Mouse (Mus musculus): ENCODE data around the gene Armcx5.
"Not testable (repeated sequence)": the region's sequence is repeated elsewhere in the genome, so short reads cannot be mapped to it uniquely, and the experiment has no call there.

Armcx5 gene

DNA sequence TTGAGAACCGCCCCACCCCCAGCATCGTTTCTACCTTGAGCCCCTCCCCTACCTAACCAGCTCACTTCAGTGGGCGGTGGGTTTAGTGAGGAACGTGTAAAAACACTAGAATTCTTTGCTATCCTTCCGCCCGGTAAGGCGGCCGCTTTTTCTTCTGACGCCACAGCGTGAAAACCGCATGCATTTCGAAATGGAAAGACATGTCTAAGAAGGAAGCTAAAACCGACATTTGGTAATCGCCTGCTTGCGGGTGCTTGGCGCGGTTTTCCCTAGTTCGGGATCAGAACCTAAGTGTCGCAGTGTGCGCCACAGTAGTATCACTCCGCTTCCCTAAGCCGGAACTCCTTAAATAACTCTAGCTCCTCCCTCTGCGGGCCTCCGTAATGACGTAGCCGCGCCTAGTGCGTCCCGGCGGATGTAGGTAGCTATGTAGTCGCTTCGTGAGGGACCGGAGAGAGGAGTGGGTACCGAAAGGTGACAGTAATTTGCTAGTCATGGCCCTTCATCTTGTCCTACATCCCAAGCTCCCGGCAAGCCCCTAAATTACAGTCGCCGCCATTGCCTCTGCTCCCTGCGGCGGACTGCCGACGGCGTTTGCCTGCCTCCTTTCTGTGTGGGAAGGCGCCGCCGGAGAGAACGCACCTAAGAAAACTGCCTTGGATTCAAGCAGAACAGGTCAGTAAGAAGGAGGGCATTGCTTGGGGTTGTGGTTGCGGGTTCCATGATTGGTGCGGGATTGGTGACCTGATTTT is at the start of gene Armcx5, which contains the start of gene Gprasp1:
Gene Armcx5 (plus strand): TSS at position 430 of the 752 bp plus-strand sequence.
Gene Gprasp1 (plus strand): TSS at position 430 of the 752 bp plus-strand sequence.
- DNase-seq (ENCODE audit: low read depth, low spot score) = peak; percentile 93

- no peak for DNase-seq (ENCODE audit: low read depth, low spot score)
Measured at GRCm38 (mm10) chrX:135693633-135694032, 48.9 kb upstream of the Armcx5 start, which contains the start of gene Tcp11x2. Gene Tcp11x2 (minus strand): TSS chrX:135693790.

DNA sequence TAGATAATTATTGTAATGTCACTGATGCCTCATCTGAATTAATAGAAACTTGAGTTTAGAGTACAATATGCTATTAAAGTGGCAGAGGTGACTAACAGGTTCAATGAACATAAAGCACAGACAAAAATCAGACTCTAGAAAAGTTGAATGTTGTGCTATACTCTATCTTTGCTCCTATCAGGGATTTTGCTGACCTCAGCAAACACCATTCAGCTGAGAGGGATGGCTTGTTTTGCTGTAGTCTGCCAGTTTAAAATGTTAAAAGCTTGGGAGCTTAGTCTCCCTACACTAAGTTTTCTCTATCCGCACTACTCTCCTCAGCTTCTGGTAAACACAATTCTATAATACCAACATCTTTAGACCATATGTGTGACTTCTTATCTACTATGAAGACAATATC is 39.4 kb upstream of the Armcx5 start:
- no peak for DNase-seq (ENCODE audit: low read depth, low spot score)

- no peak for DNase-seq (ENCODE audit: low read depth, low spot score)
Measured at GRCm38 (mm10) chrX:135704349-135704748, 38.2 kb upstream of the Armcx5 start.

- DNase-seq (ENCODE audit: low read depth, low spot score) = no peak
Measured at GRCm38 (mm10) chrX:135712845-135713244, 29.7 kb upstream of the Armcx5 start.

GRCm38 (mm10) chrX:135725161-135725560 is 17.4 kb upstream of the Armcx5 start, which contains the start of gene Tmsb15a:
Gene Tmsb15a (minus strand): TSS chrX:135725261.
- DNase-seq (ENCODE audit: low read depth, low spot score) = no peak

DNA sequence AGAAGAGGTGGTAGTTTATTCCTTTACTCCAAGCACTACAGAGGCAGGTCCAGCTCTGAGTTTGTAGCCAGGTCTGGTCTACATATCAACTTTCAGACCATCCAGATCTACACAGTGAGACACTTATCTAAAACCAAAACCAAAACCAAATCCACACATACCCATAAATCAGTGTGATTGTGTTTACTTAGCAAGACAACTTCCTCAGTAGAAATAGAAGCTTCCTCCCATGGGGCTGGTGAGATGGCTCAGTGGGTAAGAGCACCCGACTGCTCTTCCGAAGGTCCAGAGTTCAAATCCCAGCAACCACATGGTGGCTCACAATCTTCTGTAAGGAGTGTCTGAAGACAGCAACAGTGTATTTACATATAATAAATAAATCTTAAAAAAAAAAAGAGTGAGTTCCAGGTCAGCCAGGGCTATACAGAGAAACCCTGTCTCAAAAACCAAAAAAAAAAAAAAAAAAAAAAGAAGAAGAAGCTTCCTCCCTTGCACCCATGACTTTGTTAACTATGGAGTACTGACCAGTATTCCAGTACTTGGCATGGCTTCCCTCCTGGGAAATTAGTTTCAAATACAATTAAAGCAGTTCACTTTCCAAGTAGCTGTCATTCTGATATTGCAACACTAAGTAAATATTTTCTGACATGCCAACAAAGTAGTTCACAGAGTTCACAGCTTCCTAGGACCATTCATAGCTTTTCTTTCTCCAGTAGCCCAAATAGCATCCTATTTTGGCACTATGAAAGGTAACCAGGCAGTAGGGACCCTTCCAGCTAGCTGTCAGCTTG is 3.6 kb upstream of the Armcx5 start:
- DNase-seq (ENCODE audit: low read depth, low spot score) = peak; percentile 5

DNA sequence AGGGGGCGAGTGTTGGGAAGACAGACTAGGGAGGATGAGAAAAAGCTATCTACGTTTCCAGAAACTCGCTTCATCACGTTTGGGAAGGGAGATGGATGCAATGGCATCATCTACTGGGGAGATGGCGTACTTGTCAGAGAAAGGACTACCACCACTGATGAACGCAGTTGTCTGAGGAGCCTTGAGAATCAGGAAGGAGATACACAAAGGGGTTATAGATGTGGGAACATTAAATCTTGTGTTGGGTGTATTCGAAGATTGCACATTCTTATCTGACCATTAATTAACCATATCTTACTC is 473 bp downstream of the Armcx5 start:
- DNase-seq (ENCODE audit: low read depth, low spot score) = no peak

DNA sequence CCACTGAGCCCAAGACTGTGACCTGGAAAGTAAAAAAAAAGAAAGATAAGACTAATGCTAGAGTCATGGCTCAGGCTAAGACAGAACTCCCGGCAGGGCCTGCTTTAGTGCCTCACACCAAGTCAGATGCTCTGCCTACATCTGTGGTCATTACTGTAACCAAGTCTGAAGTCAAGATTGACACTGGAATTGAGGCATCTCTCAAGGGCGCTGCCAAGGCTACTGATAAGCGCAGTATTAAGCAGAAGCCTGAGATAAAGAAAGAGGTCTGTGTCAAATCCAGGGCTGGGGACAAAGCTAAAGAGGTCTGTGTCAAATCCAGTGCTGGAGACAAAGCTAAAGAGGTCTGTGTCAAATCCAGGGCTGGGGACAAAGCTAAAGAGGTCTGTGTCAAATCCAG is 2.8 kb downstream of the Armcx5 start:
- DNase-seq (ENCODE audit: low read depth, low spot score) = not testable (repeated sequence)

GRCm38 (mm10) chrX:135752832-135753231 is 10.3 kb downstream of the Armcx5 start:
- peak; percentile 58 for DNase-seq (ENCODE audit: low read depth, low spot score)

DNA sequence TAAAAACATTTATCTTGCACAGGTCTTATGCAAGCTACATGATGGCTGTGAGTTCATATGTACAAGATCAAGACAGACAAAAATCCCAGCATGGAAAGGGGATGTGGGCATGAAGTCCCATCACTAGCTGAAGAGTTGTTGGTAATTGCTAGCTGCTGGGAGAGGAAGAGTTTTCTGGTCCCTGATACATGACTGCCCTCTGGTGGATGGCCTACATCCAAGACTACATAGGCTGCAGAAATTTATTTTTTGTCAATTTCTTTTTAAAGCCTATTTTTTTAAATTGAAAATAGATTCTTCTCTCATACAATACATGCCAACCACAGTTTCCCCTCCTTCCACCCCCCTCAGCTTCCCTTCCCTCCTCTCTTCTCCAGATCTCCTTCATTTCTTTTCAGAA is 19.2 kb downstream of the Armcx5 start:
- peak; percentile 4 for DNase-seq (ENCODE audit: low read depth, low spot score)

DNA sequence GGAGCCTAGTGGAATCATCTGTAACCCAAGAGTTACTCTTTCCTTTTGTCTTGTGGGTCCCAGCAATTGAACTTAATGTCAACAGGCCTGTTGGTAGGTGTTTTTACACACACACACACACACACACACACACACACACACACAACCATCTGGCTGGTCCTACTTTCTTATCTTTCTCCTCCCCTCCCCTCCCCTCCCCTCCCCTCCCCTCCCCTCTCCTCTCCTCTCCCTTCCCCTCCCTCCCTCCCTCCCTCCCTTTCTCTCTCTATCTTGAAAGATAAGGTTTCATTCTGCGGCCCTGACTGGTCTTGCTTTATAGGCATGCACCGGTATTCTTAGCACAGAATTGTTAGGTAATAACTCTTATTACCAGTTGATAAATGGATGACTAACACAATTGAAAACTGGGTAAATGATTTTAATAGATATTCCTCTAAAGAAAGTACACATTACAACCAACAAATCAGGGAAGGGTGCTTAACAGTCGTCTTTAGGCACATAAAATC is 25.6 kb downstream of the Armcx5 start:
- no peak for DNase-seq (ENCODE audit: low read depth, low spot score)

DNA sequence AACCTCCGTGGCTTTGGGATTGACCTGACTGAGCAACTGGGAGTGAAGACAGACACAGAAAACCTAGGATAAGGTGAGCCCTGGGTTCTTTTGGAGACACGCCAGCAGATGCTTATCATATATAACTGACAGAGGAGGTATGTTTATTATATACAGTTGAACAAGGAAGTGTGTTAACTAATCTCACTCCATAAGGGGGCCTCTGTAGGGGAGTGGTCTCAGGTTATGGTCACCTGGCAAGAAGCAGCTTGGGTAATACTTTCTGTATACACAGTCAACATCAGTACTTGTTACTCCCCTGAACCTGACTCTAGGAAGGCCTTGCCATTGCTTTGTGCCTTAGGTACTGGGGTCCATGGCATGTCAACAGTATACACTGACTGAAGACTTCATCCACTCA is 26.0 kb downstream of the Armcx5 start:
- DNase-seq (ENCODE audit: low read depth, low spot score) = no peak

DNA sequence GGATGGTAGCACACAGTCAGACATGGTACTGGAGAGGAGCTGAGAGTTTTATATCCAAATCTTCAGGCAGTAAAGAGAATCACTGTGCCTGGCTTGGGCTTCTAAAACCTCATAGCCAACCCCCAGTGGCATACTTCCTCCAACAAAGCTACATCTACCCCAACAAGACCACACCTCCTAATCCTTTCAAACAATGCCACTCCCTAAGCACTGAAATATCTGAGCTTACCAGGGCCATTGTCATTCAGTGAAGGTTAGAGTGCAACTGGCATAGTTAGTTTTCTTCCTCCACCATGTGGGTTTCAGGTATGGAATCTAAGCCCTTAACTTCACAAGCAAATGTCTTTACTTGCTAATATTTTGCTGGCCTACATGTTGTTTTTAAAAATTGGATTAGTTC is 49.0 kb downstream of the Armcx5 start:
- no peak for DNase-seq (ENCODE audit: low read depth, low spot score)

GRCm38 (mm10) chrX:135792326-135792725 is 49.8 kb downstream of the Armcx5 start:
- DNase-seq (ENCODE audit: low read depth, low spot score) = no peak

DNA sequence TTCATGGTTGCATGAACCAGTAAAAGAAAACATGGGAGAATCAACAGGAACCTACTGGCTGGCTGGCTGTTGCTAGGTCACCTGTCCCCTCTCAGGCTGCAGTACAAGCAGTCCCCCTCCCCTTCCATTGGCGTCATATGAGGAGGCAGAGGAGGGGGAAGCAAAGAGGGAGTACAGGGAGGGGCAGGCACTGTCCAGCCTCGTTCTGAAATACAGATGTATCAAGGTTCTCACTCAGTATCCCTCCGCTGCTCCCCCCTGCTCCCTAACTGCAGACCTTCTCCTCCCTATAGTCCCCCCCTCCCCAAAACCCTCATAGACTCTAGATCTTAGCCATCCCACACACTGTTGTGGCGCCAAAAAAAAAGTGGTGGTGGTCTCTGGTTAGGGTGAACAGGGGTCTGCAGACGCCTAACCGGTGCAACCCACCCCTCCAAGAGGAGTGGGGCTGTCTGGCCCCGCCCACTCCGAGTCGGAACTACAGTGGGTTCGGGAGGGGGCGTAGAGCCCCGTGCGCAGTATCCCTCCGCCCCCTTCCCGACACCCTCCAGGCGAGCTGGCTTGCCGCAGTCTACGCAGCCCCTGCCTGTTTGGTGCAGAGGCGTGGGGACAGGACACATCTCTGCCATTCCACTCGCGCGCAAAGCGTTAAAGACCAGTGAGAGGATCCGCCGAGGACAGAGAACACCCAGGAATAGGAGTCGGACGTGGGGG is 53.2 kb downstream of the Armcx5 start:
- peak; percentile 55 for DNase-seq (ENCODE audit: low read depth, low spot score)

- DNase-seq (ENCODE audit: low read depth, low spot score) = peak; percentile 14
Measured at GRCm38 (mm10) chrX:135796305-135797211, 54.0 kb downstream of the Armcx5 start.
